Mouse (Mus musculus) embryonic facial prominence, embryonic 15.5 days (tissue): ENCODE data around the gene Map2k7. TPM values are rescaled to one million over a fixed set of nuclear protein-coding genes. Genes with fewer than 3 reads are reported as not detected.

Source experiments
- ATAC-seq: fragments of 200-750 bp; cut with Nextera tagmentation; 2 replicates; pipeline ENCODE4 v1.8.0; 2017; ENCODE audit warnings: low read depth, moderate TSS enrichment; ENCODE audit not compliant: insufficient number of reproducible peaks, low FRiP score, low TSS enrichment
- H3K27ac ChIP-seq: fragments of 300-500 bp; sonication (generic); replicated peaks from 2 replicates; pipeline ENCODE4 v1.5.1; 2015; ENCODE audit warnings: mild to moderate bottlenecking, inconsistent platforms
- H3K27me3 ChIP-seq: fragments of 300-500 bp; sonication (generic); 2 replicates; pipeline ENCODE4 v1.6.1; 2015; ENCODE audit warnings: inconsistent platforms
- H3K36me3 ChIP-seq: fragments of 300-500 bp; sonication (generic); 2 replicates; pipeline ENCODE4 v1.6.1; 2015; ENCODE audit warnings: mild to moderate bottlenecking, inconsistent platforms
- H3K4me1 ChIP-seq: fragments of 300-500 bp; sonication (generic); 2 replicates; pipeline ENCODE4 v1.6.1; 2015; ENCODE audit warnings: inconsistent platforms
- H3K4me2 ChIP-seq: fragments of 300-500 bp; sonication (generic); replicated peaks from 2 replicates; pipeline ENCODE4 v1.6.1; 2015; ENCODE audit warnings: mild to moderate bottlenecking, inconsistent platforms
- H3K4me3 ChIP-seq: fragments of 300-500 bp; sonication (generic); replicated peaks from 2 replicates; pipeline ENCODE4 v1.5.1; 2015; ENCODE audit warnings: mild to moderate bottlenecking, inconsistent platforms
- H3K9ac ChIP-seq: fragments of 300-500 bp; sonication (generic); 2 replicates; pipeline ENCODE4 v1.6.1; 2015; ENCODE audit warnings: inconsistent platforms
- H3K9me3 ChIP-seq: fragments of 300-500 bp; sonication (generic); replicated peaks from 2 replicates; pipeline ENCODE4 v1.6.1; 2016; ENCODE audit warnings: inconsistent platforms
- WGBS: fragments of 180-500 bp; shearing (Covaris S2); methylation state at CpG from one replicate; pipeline ENCODE4 v1.1.7; 2015; 5-methylcytosine and 5-hydroxymethylcytosine counted together
- polyA plus RNA-seq: library from polyadenylated mRNA; unstranded; fragments of >200 nt; fragmentation: Nextera tagmentation; extraction: Ambion mirVana; gene quantifications from 2 replicates; pipeline ENCODE4 v1.2.1, GENCODE M21; 2015

The Map2k7 gene
- polyA plus RNA-seq, 1 experiment from 2014 or later = 34.2 TPM

DNA sequence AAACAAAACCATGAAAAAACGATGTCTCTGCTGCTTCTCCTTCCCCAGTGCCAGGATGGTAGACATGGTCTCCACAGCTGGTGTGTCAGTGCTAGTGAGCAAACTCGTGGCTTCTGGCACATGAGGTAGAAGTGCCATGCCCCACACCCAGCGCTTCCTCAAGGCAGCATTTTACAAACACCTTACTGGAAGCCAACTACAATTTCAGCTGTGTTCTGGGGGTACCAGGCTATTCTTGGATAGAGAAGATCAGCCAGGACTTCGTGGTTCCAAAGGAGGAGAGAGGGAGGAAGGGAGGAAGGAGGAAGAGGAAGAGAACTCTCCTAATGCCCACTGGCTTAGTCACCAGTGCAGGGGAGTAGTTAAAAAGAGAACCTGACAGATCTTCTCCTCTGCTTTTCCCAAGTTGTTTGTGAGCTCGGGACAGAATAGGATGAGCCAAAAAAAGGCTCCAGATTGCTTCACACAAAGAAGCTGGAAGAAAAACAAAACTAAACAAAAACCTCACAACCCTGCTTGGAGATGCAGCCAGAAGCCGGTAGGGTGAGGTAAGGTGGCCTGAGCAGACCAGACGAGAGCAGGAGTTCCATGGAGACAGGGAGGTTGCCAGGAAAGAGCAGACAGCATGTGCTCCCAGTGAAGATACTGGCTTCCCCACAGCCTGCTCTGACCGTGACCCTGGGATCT is 24.7 kb downstream of the Map2k7 start:
- Histone ChIP-seq H3K27me3 (no peaks in the 10 kb centered on the region), H3K4me1 (peaks cover 10% of the 10 kb centered on the region), H3K9me3 (no peaks in the 10 kb centered on the region), H3K4me3 (no peak overlapping the region), H3K36me3 (peaks cover 82% of the 10 kb centered on the region), H3K9ac (no peak overlapping the region), H3K27ac (no peak overlapping the region), H3K4me2 (no peak overlapping the region)
- WGBS = 84% methylated on average over 8 of the region's 8 CpGs
- no peak for ATAC-seq

DNA sequence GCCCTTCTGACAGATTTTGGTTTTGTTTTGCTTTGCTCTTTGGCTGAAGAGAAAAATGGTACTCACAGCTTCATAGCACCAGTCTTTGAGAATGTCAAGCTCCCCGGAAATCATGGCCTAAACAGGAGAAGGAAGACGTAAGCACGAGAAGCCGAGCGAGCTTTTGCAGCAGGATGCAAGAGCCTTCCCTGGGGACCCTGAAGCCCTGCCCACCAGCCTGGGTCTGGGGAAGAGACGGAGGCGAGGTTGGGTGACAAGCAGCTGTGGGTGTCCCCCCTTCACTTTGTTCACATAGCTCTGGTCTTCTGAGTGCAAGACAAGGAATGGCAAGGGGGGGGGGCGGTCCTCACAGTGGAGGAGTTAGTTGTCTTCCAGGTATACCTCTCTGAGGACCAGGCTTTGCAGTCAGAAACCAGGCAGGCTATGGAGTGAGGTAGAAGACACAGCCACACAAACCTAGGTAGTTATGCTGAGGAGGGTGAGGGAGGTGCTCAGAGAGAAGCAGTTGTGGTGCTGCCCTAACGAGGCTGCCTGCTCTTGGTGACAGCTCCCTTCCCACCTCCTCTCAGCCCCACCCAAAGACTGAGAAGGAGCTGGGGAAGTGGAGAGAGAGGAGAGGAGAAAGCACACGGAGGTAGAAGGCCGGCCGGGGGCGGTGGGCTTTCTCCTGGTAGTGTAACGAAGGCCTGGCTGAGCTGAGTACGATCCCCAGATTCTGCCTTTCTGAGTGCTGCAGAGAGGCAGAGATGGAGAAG is 26.8 kb downstream of the Map2k7 start:
- no peak for ATAC-seq
- Histone ChIP-seq H3K9me3 (no peaks in the 10 kb centered on the region), H3K9ac (no peak overlapping the region), H3K4me1 (no peaks in the 10 kb centered on the region), H3K4me2 (no peak overlapping the region), H3K27ac (no peak overlapping the region), H3K27me3 (no peaks in the 10 kb centered on the region), H3K36me3 (peaks cover 97% of the 10 kb centered on the region), H3K4me3 (no peak overlapping the region)
- 86% methylated on average over 15 of the region's 15 CpGs for WGBS

DNA sequence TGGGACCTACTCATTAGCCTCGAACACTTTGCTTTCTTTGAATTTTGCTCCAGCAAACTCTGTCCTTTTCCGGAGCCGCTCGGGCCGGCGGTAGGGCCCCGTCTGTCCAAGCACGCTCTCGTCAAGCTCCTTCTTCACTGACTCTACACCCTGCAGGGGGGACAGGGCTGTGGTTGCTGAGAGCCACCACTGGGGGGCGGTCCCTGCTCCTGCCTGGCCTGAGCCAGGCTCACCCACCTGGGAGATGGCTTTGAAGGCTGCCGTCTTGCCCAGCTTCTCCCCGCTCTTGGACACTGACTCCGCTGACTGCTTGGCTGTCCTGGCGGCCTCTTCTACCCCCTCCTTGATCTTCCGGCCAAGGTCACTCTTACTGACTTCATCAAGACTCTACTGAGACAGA is 29.1 kb downstream of the Map2k7 start:
- Histone ChIP-seq H3K4me1 (no peaks in the 10 kb centered on the region), H3K27me3 (no peaks in the 10 kb centered on the region), H3K4me2 (no peak overlapping the region), H3K27ac (no peak overlapping the region), H3K4me3 (no peak overlapping the region), H3K36me3 (peaks cover 90% of the 10 kb centered on the region), H3K9ac (no peak overlapping the region), H3K9me3 (no peaks in the 10 kb centered on the region)
- ATAC-seq = 0 out of 2 replicates have a peak, but pooled peaks have one; percentile 36
- 78% methylated on average over 15 of the region's 15 CpGs for WGBS

DNA sequence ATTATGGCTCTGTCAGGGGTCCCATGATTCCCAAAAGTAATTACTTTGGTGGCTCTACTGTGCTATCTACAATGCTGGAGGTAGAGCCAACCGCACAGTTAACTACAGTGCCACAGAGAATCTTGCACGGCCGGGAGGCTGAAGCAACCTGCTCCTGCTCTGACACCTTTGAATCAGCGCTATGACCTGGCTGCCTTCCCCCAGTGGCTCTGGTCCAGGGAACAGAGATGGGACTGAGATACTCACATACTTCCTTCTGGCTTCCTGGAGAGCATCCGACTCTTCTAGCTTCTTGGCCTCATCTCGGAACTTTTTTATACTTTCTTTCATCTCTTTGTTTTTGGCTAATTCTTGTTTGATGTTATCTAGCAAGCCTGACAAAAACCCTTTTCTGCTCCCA is 31.1 kb downstream of the Map2k7 start:
- H3K4me2 ChIP-seq = no peak overlapping the region
- peaks cover 4% of the 10 kb centered on the region; the same call in 1 of the 2 replicates for H3K4me1 ChIP-seq
- no peak for ATAC-seq
- H3K27ac ChIP-seq = no peak overlapping the region
- no peaks in the 10 kb centered on the region for H3K9me3 ChIP-seq
- WGBS = 85% methylated on average over 6 of the region's 6 CpGs
- no peak overlapping the region for H3K9ac ChIP-seq
- no peaks in the 10 kb centered on the region for H3K27me3 ChIP-seq
- no peak overlapping the region for H3K4me3 ChIP-seq
- H3K36me3 ChIP-seq = peaks cover 83% of the 10 kb centered on the region

DNA sequence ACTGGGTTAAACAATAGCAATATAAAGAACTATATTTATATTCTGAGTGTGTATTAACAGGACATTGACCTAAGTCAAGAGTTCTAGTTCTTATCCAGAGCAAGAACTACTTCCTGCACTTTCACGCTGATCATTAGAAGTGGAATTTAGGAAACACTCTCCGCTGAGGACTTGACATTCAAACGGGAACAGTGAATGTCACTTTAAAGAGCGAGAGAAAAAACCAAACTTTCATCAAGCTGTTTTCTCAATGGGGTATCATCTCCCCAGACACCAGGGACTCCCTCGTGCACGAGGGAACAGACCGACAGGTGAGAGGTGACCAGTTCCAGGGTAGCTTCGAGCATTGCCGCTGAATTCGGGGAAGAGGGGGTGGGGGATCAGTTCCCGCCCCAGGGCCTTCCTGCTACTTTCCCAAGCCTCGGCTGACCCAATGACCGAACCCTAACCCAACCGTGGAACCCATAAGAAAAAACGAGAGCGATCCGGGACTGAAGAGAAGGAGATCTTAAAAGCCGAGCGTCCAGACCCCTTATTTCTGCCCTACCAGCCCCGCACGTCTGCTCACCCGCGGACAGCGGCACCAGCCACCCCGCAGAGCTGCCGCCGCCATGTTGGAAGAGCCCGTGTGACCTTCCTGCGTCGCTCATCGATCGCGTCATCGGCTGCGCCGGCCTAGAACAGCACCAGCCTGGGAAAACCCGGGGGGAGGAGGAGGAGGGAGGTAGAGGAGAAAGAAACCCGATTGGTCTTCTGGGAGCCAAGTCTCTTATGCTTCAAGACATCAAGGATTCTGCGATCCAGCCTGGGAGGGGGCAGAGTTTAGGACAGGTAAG is 37.0 kb downstream of the Map2k7 start, which contains the start of gene Timm44:
Timm44 (minus strand) TSS at position 639 of the 836 bp plus-strand sequence.
- under 1% methylated on average over 39 of the region's 39 CpGs for WGBS

DNA sequence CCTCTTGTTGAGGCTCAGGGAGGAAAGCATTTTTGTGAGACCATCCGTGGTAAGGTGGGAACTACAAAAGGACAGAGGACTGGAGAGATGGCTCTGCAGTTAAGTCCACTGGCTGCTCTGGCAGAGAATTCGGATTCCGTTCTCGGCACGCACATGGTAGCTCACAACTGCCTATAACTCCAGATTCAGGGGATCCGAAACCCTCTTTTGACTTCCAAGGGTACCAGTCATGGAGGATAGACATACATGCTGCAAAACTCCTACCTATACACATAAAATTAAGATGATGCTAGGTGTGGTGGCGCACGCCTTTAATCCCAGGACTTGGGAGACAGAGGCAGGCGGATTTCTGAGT is 37.5 kb downstream of the Map2k7 start:
- H3K9me3 ChIP-seq = no peaks in the 10 kb centered on the region
- peaks cover 14% of the 10 kb centered on the region for H3K4me1 ChIP-seq
- peak overlapping the region; percentile 88 for H3K4me3 ChIP-seq
- no peak for ATAC-seq
- H3K4me2 ChIP-seq = peak overlapping the region; percentile 76
- WGBS = 23% methylated on average over 9 of the region's 9 CpGs
- H3K36me3 ChIP-seq = peaks cover 21% of the 10 kb centered on the region; the same call in 1 of the 2 replicates
- no peaks in the 10 kb centered on the region for H3K27me3 ChIP-seq
- H3K27ac ChIP-seq = peak overlapping the region; percentile 76
- peak overlapping the region; percentile 72 for H3K9ac ChIP-seq

More for the DNA sequence above, 37.0 kb downstream of the Map2k7 start, which contains the start of gene Timm44:
- peak within 1 kb of the TSS; percentile 88 for H3K4me3 ChIP-seq
- H3K36me3 ChIP-seq = peaks cover 25% of the 10 kb centered on the region; the same call in 1 of the 2 replicates
- H3K27me3 ChIP-seq = no peaks in the 10 kb centered on the region
- peak; percentile 94 for ATAC-seq
- peak within 1 kb of the TSS; percentile 72 for H3K9ac ChIP-seq
- H3K9me3 ChIP-seq = no peaks in the 10 kb centered on the region
- H3K4me1 ChIP-seq = peaks cover 14% of the 10 kb centered on the region
- H3K4me2 ChIP-seq = peak within 1 kb of the TSS; percentile 76
- H3K27ac ChIP-seq = peak within 1 kb of the TSS; percentile 76

DNA sequence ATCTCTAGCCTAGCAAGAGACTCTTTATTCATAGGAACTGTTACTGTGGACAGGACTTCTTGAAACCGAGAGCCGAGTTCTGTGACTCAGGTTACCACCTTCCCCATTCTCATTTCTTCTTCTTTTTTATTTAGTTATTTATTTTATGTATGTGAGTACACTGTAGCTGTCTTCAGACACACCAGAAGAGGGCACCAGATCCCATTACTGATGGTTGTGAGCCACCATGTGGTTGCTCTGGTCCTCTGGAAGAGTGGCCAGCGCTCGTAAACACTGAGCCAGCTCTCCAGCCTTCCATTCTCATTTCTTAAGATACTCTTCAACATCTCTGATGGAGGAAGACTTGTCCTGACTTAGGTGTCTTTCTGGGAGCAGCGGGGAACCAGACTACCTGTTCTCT is 54.2 kb downstream of the Map2k7 start:
- Histone ChIP-seq H3K4me2 (no peak overlapping the region), H3K9me3 (no peaks in the 10 kb centered on the region), H3K9ac (no peak overlapping the region), H3K27me3 (no peaks in the 10 kb centered on the region), H3K27ac (no peak overlapping the region), H3K4me3 (no peak overlapping the region), H3K36me3 (peaks cover 85% of the 10 kb centered on the region), H3K4me1 (no peaks in the 10 kb centered on the region)
- no peak for ATAC-seq
- WGBS = 88% methylated on average over 5 of the region's 5 CpGs

Other genes with a start within 250 kb of the Map2k7 start
- gene Cd209f, start 132.9 kb upstream of the Map2k7 start, polyA plus RNA-seq = not detected in 2 replicates
- not detected in 2 replicates for gene Cd209g, start 104.6 kb upstream of the Map2k7 start, polyA plus RNA-seq
- 26.9 and 31.7 TPM in 2 replicates for gene Evi5l, start 72.2 kb upstream of the Map2k7 start, polyA plus RNA-seq
- 1.9 and 2.5 TPM in 2 replicates for gene Prr36, start 21.3 kb upstream of the Map2k7 start, polyA plus RNA-seq
- 3.2 and 3.5 TPM in 2 replicates for gene Lrrc8e, start 11.9 kb upstream of the Map2k7 start, polyA plus RNA-seq
- gene Gm49320, start 125 bp downstream of the Map2k7 start, polyA plus RNA-seq = 1.1 and 1.4 TPM in 2 replicates
- 3.6 and 4.2 TPM in 2 replicates for gene Tgfbr3l, start 9.5 kb downstream of the Map2k7 start, polyA plus RNA-seq
- 58.6 and 59.9 TPM in 2 replicates for gene Snapc2, start 14.3 kb downstream of the Map2k7 start, polyA plus RNA-seq
- gene Ctxn1, start 20.5 kb downstream of the Map2k7 start, polyA plus RNA-seq = 72.7 and 80.3 TPM in 2 replicates
- 56.7 and 62.4 TPM in 2 replicates for gene Timm44, start 37.2 kb downstream of the Map2k7 start, polyA plus RNA-seq
- gene Ccl25, start 86.5 kb downstream of the Map2k7 start, polyA plus RNA-seq = 14.8 and 16.8 TPM in 2 replicates
- 209 and 213 TPM in 2 replicates for gene Elavl1, start 86.7 kb downstream of the Map2k7 start, polyA plus RNA-seq